Mouse (Mus musculus) midbrain, postnatal 0 days (tissue): ENCODE measurements at regions not wholly inside any gene's neighbourhood (a gene's known extent, or its start where the extent isn't known, plus 50 kb on each side); places are given as distances from the start of the nearest gene placed in this dataset.
A peak's percentile ranks its signal among the peaks of the same experiment; 100 is the strongest.

Source experiments
- ATAC-seq: fragments of 200-750 bp; cut with Nextera tagmentation; 2 replicates; pipeline ENCODE4 v1.8.0; 2017; ENCODE audit warnings: moderate number of reproducible peaks, mild to moderate bottlenecking, moderate TSS enrichment, moderate library complexity; ENCODE audit not compliant: low FRiP score
- DNase-seq: peaks from one replicate; pipeline ENCODE4 v3.0.0-alpha.2; 2015; ENCODE audit warnings: low spot score
- H3K27ac ChIP-seq: fragments of 300-500 bp; sonication (generic); 2 replicates; pipeline ENCODE4 v1.5.1; 2014; ENCODE audit warnings: low read depth, mild to moderate bottlenecking, low read length, mixed read lengths
- H3K27me3 ChIP-seq: fragments of 300-500 bp; sonication (generic); 2 replicates; pipeline ENCODE4 v1.6.1; 2014; ENCODE audit warnings: low read length, control low read depth, mixed read lengths; ENCODE audit not compliant: insufficient read depth
- H3K36me3 ChIP-seq: fragments of 300-500 bp; sonication (generic); 2 replicates; pipeline ENCODE4 v1.6.1; 2014; ENCODE audit warnings: low read length, control low read depth, mixed read lengths; ENCODE audit not compliant: insufficient read depth
- H3K4me1 ChIP-seq: fragments of 300-500 bp; sonication (generic); 2 replicates; pipeline ENCODE4 v1.6.1; 2014; ENCODE audit warnings: mild to moderate bottlenecking, control low read depth, antibody characterized with exemption, low read length, mixed read lengths; ENCODE audit not compliant: insufficient read depth
- H3K4me2 ChIP-seq: fragments of 300-500 bp; sonication (generic); 2 replicates; pipeline ENCODE4 v1.6.1; 2014; ENCODE audit warnings: low read depth, mild to moderate bottlenecking, low read length, mixed read lengths; ENCODE audit not compliant: poor library complexity, severe bottlenecking
- H3K4me3 ChIP-seq: fragments of 300-500 bp; sonication (generic); 2 replicates; pipeline ENCODE4 v1.5.1; 2014; ENCODE audit warnings: low read depth, mild to moderate bottlenecking, low read length, moderate library complexity
- H3K9ac ChIP-seq: fragments of 300-500 bp; sonication (generic); replicated peaks from 2 replicates; pipeline ENCODE4 v1.6.1; 2014; ENCODE audit warnings: mild to moderate bottlenecking, low read length, moderate library complexity, mixed read lengths; ENCODE audit not compliant: poor library complexity, severe bottlenecking
- H3K9me3 ChIP-seq: fragments of 300-500 bp; sonication (generic); 2 replicates; pipeline ENCODE4 v1.6.1; 2016; ENCODE audit warnings: low read length, control low read depth
- CTCF ChIP-seq: IDR thresholded peaks from 2 replicates; pipeline ENCODE4 v1.5.1; 2016; ENCODE audit warnings: antibody characterized with exemption, mild to moderate bottlenecking
- WGBS: fragments of 180-500 bp; shearing (Covaris S2); extraction: QIAGEN DNeasy Blood & Tissue Kit; methylation state at CpG from one replicate; pipeline ENCODE4 v1.1.7; 2014; 5-methylcytosine and 5-hydroxymethylcytosine counted together

DNA sequence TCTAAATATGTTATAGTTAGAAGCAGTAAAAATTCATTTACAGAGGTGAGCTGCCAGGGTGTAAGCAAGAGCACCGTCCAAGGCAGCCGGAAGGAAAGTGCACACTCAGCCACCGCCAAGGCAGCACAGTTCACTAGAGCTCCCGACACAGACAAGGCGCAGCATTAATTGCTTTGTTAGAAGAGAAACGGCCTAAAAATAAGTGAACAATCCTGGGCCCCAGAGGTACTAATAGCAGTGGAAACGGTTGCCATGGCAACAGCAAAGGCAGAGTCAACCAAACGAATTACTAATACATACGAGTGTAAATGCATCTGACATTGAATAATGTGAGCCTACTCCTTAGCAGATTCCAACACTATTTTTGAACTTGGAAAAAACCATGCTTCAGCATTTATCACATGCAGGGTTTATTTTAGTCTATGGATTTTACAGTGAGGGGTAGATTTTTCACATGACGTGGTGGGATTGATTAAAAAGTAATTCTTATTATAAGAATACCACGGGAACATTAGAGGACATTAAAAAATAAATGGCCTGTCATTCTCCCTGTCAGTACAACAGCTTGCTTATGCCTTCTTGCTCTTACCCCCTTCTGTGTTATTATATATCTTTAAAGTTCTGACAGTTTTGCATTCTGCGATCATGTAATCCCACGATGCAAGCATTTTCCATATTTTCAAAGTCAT is 62.5 kb downstream of the Cavin4 start:
- DNase-seq: peak; percentile 90
- ATAC-seq: peak; percentile 91
- H3K9me3 ChIP-seq: no peaks in the 10 kb centered on the region
- WGBS: 20% methylated on average over 13 of the region's 13 CpGs
- peak overlapping the region; percentile 64 for H3K27ac ChIP-seq
- TF ChIP-seq CTCF: no peak
- no peak overlapping the region for H3K4me3 ChIP-seq
- H3K36me3 ChIP-seq: no peaks in the 10 kb centered on the region
- H3K4me2 ChIP-seq: no peak overlapping the region; the same call in 1 of the 2 replicates
- no peak overlapping the region for H3K9ac ChIP-seq
- peaks cover 3% of the 10 kb centered on the region; the same call in 1 of the 2 replicates for H3K4me1 ChIP-seq
- H3K27me3 ChIP-seq: no peaks in the 10 kb centered on the region

DNA sequence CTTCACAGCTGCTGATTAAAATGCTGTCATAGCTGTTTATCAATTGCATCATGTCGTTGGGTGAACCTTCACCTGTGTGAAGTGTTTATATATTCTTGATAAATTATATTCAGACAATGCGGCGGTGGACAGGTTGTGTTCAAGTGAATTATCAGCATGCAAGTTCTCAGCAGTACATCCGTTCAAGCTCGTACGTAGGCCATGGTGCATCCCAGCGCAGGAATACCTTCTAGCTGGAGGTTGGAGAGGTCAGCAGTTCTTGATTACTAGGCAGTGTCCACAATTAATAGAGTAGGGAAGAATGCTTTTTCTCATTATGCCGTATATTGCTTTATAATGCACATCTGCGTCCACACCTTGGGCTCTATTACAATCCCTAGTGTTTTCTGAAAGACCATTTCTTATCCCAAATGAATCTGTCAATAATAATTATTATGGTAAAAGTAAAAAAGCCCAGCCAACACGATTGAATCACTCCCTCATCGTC is 63.1 kb downstream of the Cavin4 start:
- DNase-seq (no peak), ATAC-seq (no peak)
- WGBS: 71% methylated on average over 11 of the region's 11 CpGs
- no peak for TF ChIP-seq CTCF
- H3K27ac ChIP-seq: 0 out of 2 replicates have a peak overlapping the region, but pooled peaks have one; percentile 0
- peaks cover 3% of the 10 kb centered on the region; the same call in 1 of the 2 replicates for H3K4me1 ChIP-seq
- H3K9ac ChIP-seq: no peak overlapping the region
- no peaks in the 10 kb centered on the region for H3K36me3 ChIP-seq
- no peak overlapping the region for H3K4me2 ChIP-seq
- H3K4me3 ChIP-seq: no peak overlapping the region
- no peaks in the 10 kb centered on the region for H3K9me3 ChIP-seq
- H3K27me3 ChIP-seq: no peaks in the 10 kb centered on the region

DNA sequence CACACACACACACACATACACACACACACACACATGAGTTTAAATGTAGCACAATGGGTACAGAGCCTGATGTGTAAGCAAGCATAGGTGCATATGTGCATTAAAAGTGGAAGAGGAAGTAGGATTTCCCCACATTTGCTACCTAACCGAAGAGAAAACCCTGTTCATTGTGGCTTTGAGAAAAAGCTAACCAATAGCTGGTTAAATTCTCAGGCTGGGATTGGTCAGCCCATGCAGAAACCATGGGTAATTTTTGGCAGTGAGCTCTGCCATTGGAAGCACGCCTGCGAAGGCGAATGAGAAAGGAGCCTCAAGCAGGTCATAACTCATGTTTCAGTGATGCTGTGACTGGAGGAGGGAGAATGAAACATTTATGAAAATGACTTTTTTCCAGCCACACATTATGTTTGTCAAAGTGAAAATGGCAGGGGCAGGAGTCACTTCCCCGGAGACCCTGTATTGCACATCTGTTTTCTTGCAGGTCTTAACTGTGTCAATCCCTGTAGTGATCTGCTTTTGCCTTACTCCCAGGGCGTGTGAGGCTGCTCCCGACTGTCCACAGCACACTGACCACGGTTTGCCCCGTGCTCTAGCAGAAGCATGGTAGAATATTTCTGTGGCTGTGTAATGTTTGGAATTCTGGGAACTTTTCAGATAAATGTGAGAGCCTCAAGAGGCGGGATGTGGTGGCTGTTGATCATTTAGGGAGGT is 71.7 kb downstream of the Cavin4 start:
- no peak for DNase-seq
- no peaks in the 10 kb centered on the region for H3K9me3 ChIP-seq
- 81% methylated on average over 10 of the region's 10 CpGs for WGBS

DNA sequence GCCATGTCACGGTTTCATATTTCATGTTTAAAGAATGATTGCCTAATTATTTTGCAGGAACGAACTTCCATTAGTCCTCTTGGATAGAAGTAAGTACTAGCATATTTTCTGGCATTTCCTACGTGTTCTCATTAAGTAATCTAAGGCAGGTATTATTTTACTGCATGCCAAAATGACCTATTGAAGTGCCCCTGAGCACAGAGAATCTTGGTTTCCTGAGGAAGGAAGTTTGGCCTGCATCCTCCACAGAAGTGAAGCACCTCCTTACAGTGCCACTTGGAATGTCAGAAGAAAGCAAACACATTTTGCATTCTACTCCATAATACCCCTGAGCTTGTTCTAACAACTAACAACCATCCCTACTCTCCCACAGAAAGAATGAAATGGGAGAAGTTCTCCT is 82.9 kb downstream of the Cavin4 start:
- ATAC-seq (no peak), DNase-seq (no peak)
- H3K27me3 ChIP-seq: no peaks in the 10 kb centered on the region
- H3K9ac ChIP-seq: no peak overlapping the region
- H3K4me2 ChIP-seq: no peak overlapping the region
- no peak overlapping the region for H3K4me3 ChIP-seq
- 91% methylated on average over 3 of the region's 3 CpGs for WGBS
- no peaks in the 10 kb centered on the region for H3K4me1 ChIP-seq
- no peaks in the 10 kb centered on the region for H3K9me3 ChIP-seq
- no peaks in the 10 kb centered on the region for H3K36me3 ChIP-seq
- H3K27ac ChIP-seq: no peak overlapping the region
- no peak for TF ChIP-seq CTCF

More for the DNA sequence above, 71.7 kb downstream of the Cavin4 start:
- H3K9ac ChIP-seq: no peak overlapping the region
- H3K4me1 ChIP-seq: no peaks in the 10 kb centered on the region
- H3K36me3 ChIP-seq: no peaks in the 10 kb centered on the region
- no peaks in the 10 kb centered on the region for H3K27me3 ChIP-seq
- H3K4me2 ChIP-seq: no peak overlapping the region
- ATAC-seq: no peak
- TF ChIP-seq CTCF: no peak
- H3K27ac ChIP-seq: no peak overlapping the region
- H3K4me3 ChIP-seq: no peak overlapping the region

DNA sequence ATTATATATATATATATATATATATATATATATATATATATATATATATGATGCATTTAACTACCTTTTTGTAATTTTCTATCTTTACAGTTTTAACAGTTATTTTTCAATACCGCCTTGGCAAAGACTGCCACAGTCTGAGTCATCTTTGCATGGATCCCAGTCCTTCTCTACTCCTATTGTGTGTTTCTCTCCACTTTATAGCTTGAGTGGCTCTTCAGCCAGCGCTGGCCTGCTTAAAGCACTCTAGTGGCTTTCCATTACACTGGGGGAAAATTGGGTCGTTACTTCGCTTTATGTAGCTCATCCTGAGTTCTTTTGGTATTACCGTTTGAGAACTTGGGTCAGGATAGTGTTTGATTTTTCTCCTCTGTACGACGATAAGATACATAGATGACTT is 86.3 kb downstream of the Cavin4 start:
- Histone ChIP-seq H3K4me2 (no peak overlapping the region), H3K9ac (no peak overlapping the region), H3K27me3 (no peaks in the 10 kb centered on the region), H3K4me1 (no peaks in the 10 kb centered on the region), H3K36me3 (no peaks in the 10 kb centered on the region), H3K4me3 (no peak overlapping the region), H3K27ac (no peak overlapping the region), H3K9me3 (no peaks in the 10 kb centered on the region)
- no peak for DNase-seq
- TF ChIP-seq CTCF: no peak
- 97% methylated on average over 7 of the region's 7 CpGs for WGBS
- ATAC-seq: no peak

DNA sequence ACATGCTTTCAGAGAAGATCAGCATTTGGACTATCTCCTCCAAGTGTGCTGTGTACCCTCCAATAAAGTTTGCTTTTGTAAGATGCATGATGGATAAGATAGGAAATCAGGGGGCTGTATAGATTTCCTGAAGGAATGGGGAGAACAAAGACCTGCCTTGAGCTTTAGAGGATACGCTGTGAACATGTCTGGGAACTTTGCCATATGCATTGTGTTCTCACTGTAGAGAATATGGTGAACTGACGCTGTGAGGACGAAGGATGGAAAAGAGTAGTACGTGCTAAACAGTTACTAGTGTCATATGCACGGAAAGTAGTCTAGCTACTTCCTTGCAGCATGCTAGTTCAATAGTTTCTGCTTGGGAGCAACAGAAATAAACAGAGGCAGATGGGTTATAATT is 86.8 kb downstream of the Cavin4 start:
- 71% methylated on average over 5 of the region's 5 CpGs for WGBS
- H3K9ac ChIP-seq: no peak overlapping the region
- no peaks in the 10 kb centered on the region for H3K36me3 ChIP-seq
- H3K27ac ChIP-seq: no peak overlapping the region
- H3K4me2 ChIP-seq: no peak overlapping the region
- H3K27me3 ChIP-seq: no peaks in the 10 kb centered on the region
- H3K9me3 ChIP-seq: no peaks in the 10 kb centered on the region
- H3K4me1 ChIP-seq: no peaks in the 10 kb centered on the region
- H3K4me3 ChIP-seq: no peak overlapping the region
- DNase-seq (no peak), ATAC-seq (no peak)
- no peak for TF ChIP-seq CTCF
